Mouse (Mus musculus) adrenal gland, adult (tissue): ENCODE data around the gene Tent4b.
"Not testable (repeated sequence)": the region's sequence is repeated elsewhere in the genome, so short reads cannot be mapped to it uniquely, and the experiment has no call there.

Experiments
- DNase-seq, 2 experiments: peaks; one replicate each; pipeline ENCODE4 v3.0.0; 2022 to 2023; ENCODE audit warnings: low spot score in 1 of 2; ENCODE audit not compliant: inconsistent age in 2 of 2

The Tent4b gene

GRCm38 (mm10) chr8:88198945-88199571 lies at the start of gene Tent4b:
Gene Tent4b (plus strand): TSS chr8:88199213.
- DNase-seq: peak; percentile 96 to 98

GRCm38 (mm10) chr8:88150910-88151371 lies 48.1 kb upstream of the Tent4b start:
- no peak for DNase-seq

- no peak for DNase-seq
These were observed 38.6 kb upstream of the Tent4b start for GRCm38 (mm10) chr8:88160237-88160995.

GRCm38 (mm10) chr8:88161439-88161838 lies 37.6 kb upstream of the Tent4b start:
- peak; percentile 61 to 86 for DNase-seq

GRCm38 (mm10) chr8:88175264-88175663 lies 23.7 kb upstream of the Tent4b start:
- no peak for DNase-seq

- DNase-seq: no peak
These were observed 21.7 kb upstream of the Tent4b start for GRCm38 (mm10) chr8:88177291-88177690.

GRCm38 (mm10) chr8:88183121-88183520 lies 15.9 kb upstream of the Tent4b start:
- no peak for DNase-seq

- no peak for DNase-seq
These were observed 14.1 kb upstream of the Tent4b start for GRCm38 (mm10) chr8:88184914-88185313.

- DNase-seq: no peak
These were observed 13.3 kb upstream of the Tent4b start for GRCm38 (mm10) chr8:88185716-88186115.

GRCm38 (mm10) chr8:88197328-88197727 lies 1.7 kb upstream of the Tent4b start:
- peak in 1 of 2 experiments; percentile 16 for DNase-seq

GRCm38 (mm10) chr8:88198551-88198944 lies 465 bp upstream of the Tent4b start:
- no peak for DNase-seq

GRCm38 (mm10) chr8:88199700-88200601 lies 938 bp downstream of the Tent4b start:
- DNase-seq: peak; percentile 65 to 85

- peak in 1 of 2 experiments; percentile 51 for DNase-seq
These were observed 1.9 kb downstream of the Tent4b start for GRCm38 (mm10) chr8:88200724-88201495.

GRCm38 (mm10) chr8:88201641-88202040 lies 2.6 kb downstream of the Tent4b start:
- DNase-seq: no peak

GRCm38 (mm10) chr8:88206016-88206415 lies 7.0 kb downstream of the Tent4b start:
- DNase-seq: no peak

- no peak for DNase-seq
These were observed 8.3 kb downstream of the Tent4b start for GRCm38 (mm10) chr8:88207121-88207821.

- not testable (repeated sequence) for DNase-seq
These were observed 11.2 kb downstream of the Tent4b start for GRCm38 (mm10) chr8:88209930-88210827.

GRCm38 (mm10) chr8:88221353-88221752 lies 22.3 kb downstream of the Tent4b start:
- no peak for DNase-seq

- DNase-seq: no peak
These were observed 26.3 kb downstream of the Tent4b start for GRCm38 (mm10) chr8:88225358-88225757.
